17 mouse cellular contexts compared by ENCODE assay signal in the genomic region with DNA sequence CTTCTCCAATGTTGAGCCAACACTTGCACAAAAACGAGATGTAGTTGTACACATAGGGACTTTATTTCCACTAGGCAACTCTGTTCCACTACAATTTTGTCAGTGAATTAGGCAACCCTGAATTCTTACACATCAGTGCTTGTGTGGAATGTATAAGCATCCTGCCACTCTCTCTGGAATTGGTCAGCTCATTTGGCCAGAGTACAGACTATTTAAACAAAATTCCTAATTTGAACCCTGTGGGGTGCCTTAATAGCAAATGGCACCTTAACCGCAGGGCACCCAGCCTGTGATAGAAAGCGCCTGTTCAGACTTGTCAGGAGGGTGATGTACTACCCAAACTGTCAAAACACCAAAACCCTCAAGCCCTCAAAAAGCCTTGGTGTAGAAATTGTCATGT. TPM values are rescaled to one million over a fixed set of nuclear protein-coding genes. Genes with fewer than 3 reads are reported as not detected.
DNase-seq lines count a peak whose midpoint lies in the region; ATAC-seq and TF ChIP-seq lines count a peak whose summit lies in the region.
"Had no signal": no experiment of that assay in that cellular context is flagged by ENCODE, and none has a peak within 500 bp of the region (broad histone marks: within the 10 kb centered on the region; RNA-seq: fewer than 3 reads in every experiment).

No protein-coding gene starts in this region.

- H3K9me3 ChIP-seq in lung, embryonic 15.5 days: no peaks in the 10 kb centered on the region
- no peaks in the 10 kb centered on the region for H3K9me3 ChIP-seq in forebrain, embryonic 14.5 days (replicated peaks; ENCODE audit: control insufficient read depth, low read length)
- H3K9me3 ChIP-seq: heart, embryonic 15.5 days had no signal

- 0 out of 2 replicates have a peak, but pooled peaks cover 6% of the 10 kb centered on the region for H3K4me1 ChIP-seq in lung, embryonic 15.5 days
- H3K4me1 ChIP-seq in embryonic fibroblast, embryonic 13.5 days (ENCODE audit: control insufficient read depth, insufficient read depth, low read length): no peaks in the 10 kb centered on the region
- no peaks in the 10 kb centered on the region for H3K4me1 ChIP-seq in forebrain, embryonic 14.5 days (ENCODE audit: control insufficient read depth, insufficient read depth, low read length)
- H3K4me1 ChIP-seq: heart, embryonic 15.5 days; limb, embryonic 13.5 days; midbrain, embryonic 12.5 days had no signal

- H3K27me3 ChIP-seq in lung, embryonic 15.5 days: no peaks in the 10 kb centered on the region
- no peaks in the 10 kb centered on the region for H3K27me3 ChIP-seq in forebrain, embryonic 14.5 days (replicated peaks; ENCODE audit: control insufficient read depth, insufficient read depth, low read length)
- H3K27me3 ChIP-seq: heart, embryonic 15.5 days; limb, embryonic 13.5 days; midbrain, embryonic 12.5 days had no signal

- H3K27ac ChIP-seq in lung, embryonic 15.5 days: peak overlapping the region; percentile 55; the same call in 1 of the 2 replicates
- H3K27ac ChIP-seq in embryonic fibroblast, embryonic 13.5 days (ENCODE audit: insufficient read depth, low read length): peak overlapping the region; percentile 30; the same call in 1 of the 2 replicates
- no peak overlapping the region for H3K27ac ChIP-seq in forebrain, embryonic 14.5 days (ENCODE audit: low read depth, low read length)
- H3K27ac ChIP-seq: heart, adult 2 months; heart, embryonic 15.5 days; left cerebral cortex, adult 2 months; limb, embryonic 13.5 days; liver, embryonic 14.5 days; midbrain, embryonic 12.5 days had no signal

- TF ChIP-seq POLR2A in embryonic fibroblast, embryonic 13.5 days (IDR thresholded peaks at IDR 0.05; ENCODE audit: low read depth, low read length): no peak

- no peak overlapping the region for H3K9ac ChIP-seq in lung, embryonic 15.5 days
- no peak overlapping the region for H3K9ac ChIP-seq in forebrain, embryonic 14.5 days (ENCODE audit: low read length)
- H3K9ac ChIP-seq: forebrain, postnatal 0 days; heart, embryonic 15.5 days; limb, embryonic 13.5 days; liver, embryonic 14.5 days; midbrain, embryonic 12.5 days had no signal

- ATAC-seq in lung, embryonic 15.5 days (ENCODE audit: borderline replicate concordance, extremely low read depth, low FRiP score, low TSS enrichment): no peak
- no peak for ATAC-seq in forebrain, embryonic 14.5 days
- ATAC-seq: forebrain, postnatal 0 days had no signal

- no peaks in the 10 kb centered on the region for H3K36me3 ChIP-seq in lung, embryonic 15.5 days
- H3K36me3 ChIP-seq in forebrain, embryonic 14.5 days (ENCODE audit: control insufficient read depth, insufficient read depth, low read length): no peaks in the 10 kb centered on the region
- H3K36me3 ChIP-seq: heart, embryonic 15.5 days; midbrain, embryonic 12.5 days had no signal

- H3K4me3 ChIP-seq in lung, embryonic 15.5 days: no peak overlapping the region
- H3K4me3 ChIP-seq in embryonic fibroblast, embryonic 13.5 days (ENCODE audit: insufficient read depth, low read length): no peak overlapping the region
- no peak overlapping the region for H3K4me3 ChIP-seq in forebrain, embryonic 14.5 days (ENCODE audit: low read depth, low read length)
- H3K4me3 ChIP-seq: heart, adult 2 months; heart, embryonic 15.5 days; left cerebral cortex, adult 2 months; limb, embryonic 13.5 days; midbrain, embryonic 12.5 days had no signal

- no peak for TF ChIP-seq CTCF in embryonic fibroblast, embryonic 13.5 days (IDR thresholded peaks at IDR 0.05; ENCODE audit: borderline replicate concordance, insufficient read depth, low read length)

- WGBS in lung, embryonic 15.5 days: 59% methylated on average over 3 of the region's 3 CpGs
- WGBS in forebrain, embryonic 14.5 days: 37% methylated on average over 3 of the region's 3 CpGs

- H3K4me2 ChIP-seq in lung, embryonic 15.5 days: no peak overlapping the region
- no peak overlapping the region for H3K4me2 ChIP-seq in forebrain, embryonic 14.5 days (ENCODE audit: low read length)
- H3K4me2 ChIP-seq: heart, embryonic 15.5 days; limb, embryonic 13.5 days; midbrain, embryonic 12.5 days had no signal

- peak; percentile 66 for DNase-seq in cerebellum, adult 11-12 months
- DNase-seq in cerebellum, adult 8-10 months: no peak
- DNase-seq in lung, adult 18-20 months: no peak
- DNase-seq in brain, adult 2 months (ENCODE audit: low read depth, low spot score): peak; percentile 65
- no peak for DNase-seq in forebrain, embryonic 14.5 days (ENCODE audit: low spot score)
- no peak for DNase-seq in adrenal gland, adult 2 months
- DNase-seq: forebrain, postnatal 0 days; heart, adult 2 months; lung, postnatal 4 days had no signal

RNA-seq across cellular contexts. Expression of gene Svep1, which starts 56.4 kb away (rescaled TPM):
- polyA plus RNA-seq in lung, embryonic 15.5 days (2015; fragmentation: Nextera tagmentation; extraction: Ambion mirVana): 11.2 and 12.7 TPM in 2 replicates
- 82.5 and 85.8 TPM in 2 replicates for polyA plus RNA-seq in embryonic fibroblast, embryonic 13.5 days (2011; ENCODE audit: insufficient read length, low read depth, missing spikeins)
- 0.29 and 0.51 TPM in 2 replicates for polyA plus RNA-seq in forebrain, embryonic 14.5 days (2014; fragmentation: Nextera tagmentation; extraction: Ambion mirVana)
- 10 to 100 TPM in 1 of 2 experiments, 1 to 10 TPM in 1; 9.7 to 16.7 TPM for total RNA-seq in adrenal gland, adult 2 months (2021)
- polyA plus RNA-seq in adrenal gland, adult 2 months (2012; rRNA removed): 2.9 and 3.2 TPM in 2 replicates
- total RNA-seq: neutrophil, adult 5-6 weeks had no signal

Comparison
In these comparisons a context has a peak if more than half of its experiments do, and no peak if none do; other contexts are left out.
1. DNase-seq: peak in cerebellum, adult 11-12 months (single experiment) and brain, adult 2 months (single experiment); none in cerebellum, adult 8-10 months (single experiment), lung, adult 18-20 months (0 of 2), forebrain, embryonic 14.5 days (single experiment) and adrenal gland, adult 2 months (single experiment).